Mouse (Mus musculus) megakaryocyte-erythroid progenitor cell, adult 5-6 weeks (primary cell): ENCODE results near the gene Creb1. TPM values are rescaled to one million over a fixed set of nuclear protein-coding genes. Genes with fewer than 3 reads are reported as not detected.

Source experiments
- ATAC-seq: replicated peaks from 2 replicates; pipeline ENCODE4 v1.8.0; 2016; ENCODE audit warnings: mild to moderate bottlenecking, inconsistent platforms; ENCODE audit not compliant: severe bottlenecking, poor library complexity, low FRiP score, low TSS enrichment
- total RNA-seq, 2 experiments: library from RNA; stranded (forward) in 1 of 2; stranded (reverse) in 1 of 2; fragments of 200-1000, 215-1000 nt in 1 of 2; fragments of >200 nt in 1 of 2; fragmentation: Nextera tagmentation in 1 of 2; gene quantifications; 2 replicates each; pipeline ENCODE4 v1.2.3; 2014 to 2017

Creb1 gene
- 46.6 and 61.4 TPM in 2 replicates for total RNA-seq (2014; fragmentation: Nextera tagmentation)
- 52.8 and 60.4 TPM in 2 replicates for total RNA-seq (2017)

- peak; percentile 91 for ATAC-seq
These were observed at the start of gene Creb1 for GRCm38 (mm10) chr1:64532589-64533470. Gene Creb1 (plus strand): TSS chr1:64532645.

GRCm38 (mm10) chr1:64488521-64489029, 43.9 kb upstream of the Creb1 start:
- ATAC-seq = peak; percentile 47; the same call in 1 of the 2 replicates

DNA sequence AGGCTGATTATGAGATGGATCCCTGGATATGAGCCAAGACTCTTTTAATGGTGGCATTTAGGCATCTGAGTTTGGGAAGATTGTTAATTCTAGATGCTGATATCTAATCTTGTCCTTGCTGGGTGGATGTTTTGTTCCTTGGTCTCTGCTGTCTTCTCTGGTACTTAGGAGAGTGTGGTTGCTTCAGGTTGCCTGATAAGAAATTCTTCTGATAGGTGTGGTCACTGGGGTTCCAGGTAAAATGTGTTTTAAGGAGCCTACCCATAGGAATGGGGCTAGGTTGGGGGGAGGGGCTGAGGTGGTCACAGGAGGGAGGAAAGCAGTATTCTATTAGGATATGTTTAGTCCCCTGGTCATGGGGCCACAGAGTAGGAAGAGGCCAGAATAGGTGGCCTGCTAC, 35.6 kb upstream of the Creb1 start:
- no peak for ATAC-seq

DNA sequence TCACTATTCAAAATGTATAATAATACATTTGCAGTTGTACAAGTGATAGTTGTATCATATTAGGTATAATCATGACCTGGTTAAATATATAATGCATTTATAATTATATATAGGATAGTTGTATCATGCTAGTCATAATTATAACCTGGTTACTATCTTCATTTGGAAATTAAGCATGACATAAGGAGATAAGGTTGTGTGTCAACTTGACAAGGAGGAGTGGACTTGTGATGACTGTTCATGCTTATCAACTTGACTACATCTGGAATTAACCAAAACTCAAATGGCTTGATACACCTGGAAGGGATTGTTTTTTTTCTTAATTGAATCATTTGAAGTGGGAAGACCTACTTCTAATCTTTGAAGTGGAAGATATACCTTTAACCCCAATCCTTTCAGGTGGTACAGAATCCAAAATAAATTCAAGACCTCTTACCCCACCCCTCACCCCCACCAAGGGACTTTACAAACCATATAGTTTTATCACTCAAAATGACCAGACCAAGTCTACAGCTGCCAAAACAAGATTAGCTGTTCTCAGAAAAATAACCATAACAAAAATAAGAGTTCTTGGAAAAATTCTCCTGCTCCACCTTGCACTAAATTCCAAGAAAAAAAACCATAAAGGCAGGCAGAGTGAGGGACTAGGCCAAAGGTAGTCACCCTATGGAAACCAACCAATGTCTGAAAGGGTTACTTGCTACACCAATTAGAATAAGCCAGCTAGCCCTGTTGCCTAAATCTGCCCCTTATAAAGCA, 30.9 kb upstream of the Creb1 start:
- no peak for ATAC-seq

DNA sequence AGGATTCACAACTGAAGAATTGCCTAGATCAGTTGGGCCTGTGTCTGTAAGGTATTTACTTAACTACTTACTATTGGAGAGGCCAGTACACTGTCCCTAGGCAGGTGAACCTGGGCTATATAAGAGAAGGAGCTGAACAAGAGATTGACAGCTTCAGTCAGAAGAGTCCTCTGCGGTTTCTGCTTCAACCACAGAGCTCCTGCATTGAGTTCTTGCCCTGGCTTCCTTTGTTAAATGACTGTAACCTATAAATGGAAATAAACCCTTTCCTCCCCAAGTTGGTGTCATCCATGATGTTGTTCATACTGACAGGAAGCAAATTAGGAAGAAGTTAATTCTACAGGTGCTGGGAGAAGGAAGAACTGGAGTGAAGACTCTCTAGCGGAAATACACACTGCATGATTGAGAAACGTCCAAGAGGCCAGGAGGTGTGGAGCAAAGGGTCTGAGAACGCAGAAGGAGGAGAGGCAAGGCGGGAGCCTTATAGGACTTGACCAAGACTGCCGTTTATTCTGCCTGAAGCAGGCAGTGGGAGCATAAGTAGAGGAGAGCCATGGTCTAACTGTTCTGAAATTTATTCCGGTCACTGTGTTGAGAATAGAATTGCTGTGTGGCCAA, 23.9 kb upstream of the Creb1 start:
- no peak for ATAC-seq

GRCm38 (mm10) chr1:64509678-64510077, 22.8 kb upstream of the Creb1 start:
- no peak for ATAC-seq

- no peak for ATAC-seq
These were observed 18.3 kb upstream of the Creb1 start for GRCm38 (mm10) chr1:64514184-64514583.

DNA sequence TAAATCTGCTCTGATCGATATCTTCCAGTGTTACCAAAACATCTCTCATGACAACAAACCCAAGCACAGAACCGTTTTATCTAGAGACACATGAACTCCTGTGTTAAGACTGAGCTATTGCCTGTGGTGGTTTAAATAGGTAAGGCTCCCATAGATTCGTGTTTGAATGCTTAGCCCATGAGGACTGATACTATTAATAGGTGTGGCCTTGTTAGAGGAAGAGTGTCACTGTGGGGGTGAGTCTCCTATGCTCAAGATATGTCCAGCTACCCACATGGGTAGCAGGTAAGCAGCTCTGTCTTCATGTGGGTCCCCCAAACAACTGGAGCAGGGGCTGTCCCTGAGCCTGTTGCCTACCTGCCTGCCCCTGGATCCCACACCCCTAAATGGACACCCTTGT, 15.9 kb upstream of the Creb1 start:
- ATAC-seq = no peak

DNA sequence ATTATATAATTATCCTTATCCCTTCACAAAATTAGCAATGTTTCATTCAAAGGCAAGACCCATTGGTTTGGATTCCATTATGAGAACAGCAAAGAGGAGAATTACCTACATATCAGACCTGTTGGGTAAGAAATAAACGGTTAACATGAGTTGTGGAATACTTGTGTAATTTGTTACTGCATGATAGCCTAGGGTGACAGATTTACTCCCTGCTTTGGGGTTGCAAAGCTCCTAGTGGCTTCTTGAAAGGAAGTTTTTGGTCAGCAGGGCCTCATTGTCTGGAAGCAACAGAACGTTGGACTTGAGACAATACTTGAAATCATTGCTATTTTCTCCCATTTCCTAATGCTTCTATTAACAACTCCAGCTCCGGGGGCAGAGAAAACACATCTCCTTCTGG, 14.0 kb upstream of the Creb1 start:
- ATAC-seq = no peak

- ATAC-seq = no peak
These were observed 13.1 kb upstream of the Creb1 start for GRCm38 (mm10) chr1:64519345-64519744.

DNA sequence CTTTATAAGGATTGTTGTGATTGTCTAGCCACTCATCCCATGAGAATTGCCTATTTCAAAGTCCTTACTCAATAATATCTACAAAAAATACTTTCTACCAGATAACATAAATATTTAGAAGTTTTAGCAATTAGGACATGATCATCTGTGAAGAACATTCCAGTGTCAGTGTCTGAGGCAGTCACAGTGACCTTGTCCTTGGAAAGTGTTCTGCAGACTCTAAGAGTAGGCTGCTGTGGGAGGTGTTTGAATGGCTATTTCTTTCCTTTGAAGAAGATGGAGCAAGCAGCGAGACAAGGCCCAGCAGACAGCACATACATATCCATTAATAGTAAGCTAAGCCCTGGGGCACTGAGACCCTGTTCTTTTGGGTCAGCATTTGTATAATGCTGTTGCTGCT, 12.5 kb upstream of the Creb1 start:
- no peak for ATAC-seq

GRCm38 (mm10) chr1:64521734-64522133, 10.7 kb upstream of the Creb1 start:
- ATAC-seq = no peak

- no peak for ATAC-seq
These were observed 9.8 kb upstream of the Creb1 start for GRCm38 (mm10) chr1:64522637-64523036.

GRCm38 (mm10) chr1:64523117-64523516, 9.3 kb upstream of the Creb1 start:
- ATAC-seq = no peak

GRCm38 (mm10) chr1:64524661-64525060, 7.8 kb upstream of the Creb1 start:
- ATAC-seq = no peak

- no peak for ATAC-seq
These were observed 4.8 kb upstream of the Creb1 start for GRCm38 (mm10) chr1:64527626-64528025.

DNA sequence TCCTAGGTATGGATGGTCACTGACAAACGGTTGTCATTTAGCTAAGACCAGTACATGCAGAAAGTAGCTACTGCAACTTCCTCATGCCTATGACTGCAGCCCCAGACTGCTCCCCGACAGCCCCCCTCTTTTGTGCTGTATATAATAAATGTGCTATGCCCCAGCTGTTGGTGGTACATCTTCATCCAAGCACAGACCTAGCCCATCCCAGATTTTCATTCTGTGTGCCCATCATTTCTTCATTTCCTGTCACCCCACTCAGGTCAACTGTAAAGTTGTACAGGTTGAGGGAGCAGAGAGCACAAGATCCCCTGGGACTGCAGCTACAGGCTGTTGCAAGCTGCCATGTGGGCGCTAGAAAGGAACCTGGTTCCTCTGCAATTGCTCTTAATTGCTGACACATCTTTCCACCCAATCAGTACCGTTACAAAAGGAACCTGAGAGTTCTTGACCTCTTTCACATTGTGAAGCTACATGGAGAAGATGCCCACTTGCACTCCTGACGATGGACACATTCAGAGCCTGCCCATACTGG, 2.6 kb upstream of the Creb1 start:
- ATAC-seq = no peak

DNA sequence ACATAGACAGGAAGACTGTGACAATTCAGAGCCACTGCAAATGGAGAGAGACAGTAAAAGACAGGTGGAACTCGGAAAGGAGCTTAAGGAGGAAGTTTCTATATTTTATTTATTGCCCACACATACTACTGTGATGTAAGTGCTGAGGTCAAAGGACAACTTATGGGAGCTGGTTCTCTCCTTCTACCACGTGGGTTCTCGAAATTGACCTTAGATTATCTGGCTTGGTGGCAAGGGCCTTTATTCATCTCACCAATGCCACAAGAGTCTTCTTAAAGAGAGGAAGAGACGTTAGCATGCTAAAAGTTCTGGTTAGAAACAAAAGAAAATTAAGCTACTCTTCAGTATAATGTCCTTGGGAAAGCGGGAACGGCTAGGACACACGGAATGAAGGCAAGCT, 897 bp upstream of the Creb1 start:
- ATAC-seq = no peak

GRCm38 (mm10) chr1:64532067-64532523, 350 bp upstream of the Creb1 start:
- ATAC-seq = peak; percentile 33
